In genomic region chr3:55079619-55080018, GRCm38 (mm10) we compare ENCODE assay signal across 9 mouse cellular contexts. TPM values are rescaled to one million over a fixed set of nuclear protein-coding genes. Genes with fewer than 3 reads are reported as not detected.
"Had no signal": no experiment of that assay in that cellular context is flagged by ENCODE, and none has a peak within 500 bp of the region (broad histone marks: within the 10 kb centered on the region; RNA-seq: fewer than 3 reads in every experiment).

No protein-coding gene starts in this region.

- H3K36me3 ChIP-seq: midbrain, embryonic 12.5 days; stomach, embryonic 15.5 days had no signal

- H3K9ac ChIP-seq: liver, embryonic 14.5 days; midbrain, embryonic 12.5 days; stomach, embryonic 15.5 days had no signal

- H3K4me3 ChIP-seq: layer of hippocampus, adult 2 months; midbrain, embryonic 12.5 days; stomach, embryonic 15.5 days had no signal

- ATAC-seq: midbrain, embryonic 16.5 days had no signal

- H3K4me2 ChIP-seq: midbrain, embryonic 12.5 days; stomach, embryonic 15.5 days had no signal

- H3K27me3 ChIP-seq: stomach, embryonic 15.5 days had no signal

- H3K4me1 ChIP-seq: stomach, embryonic 15.5 days had no signal

- H3K9me3 ChIP-seq: midbrain, embryonic 12.5 days; stomach, embryonic 15.5 days had no signal

- H3K27ac ChIP-seq: layer of hippocampus, adult 2 months; liver, embryonic 14.5 days; midbrain, embryonic 12.5 days; stomach, embryonic 15.5 days had no signal

RNA-seq across cellular contexts. Expression of gene Ccna1, which starts 24.3 kb away (rescaled TPM):
- polyA plus RNA-seq: liver, adult 2 months; spleen, adult 2 months had no signal

RNA-seq across cellular contexts. Expression of gene Ccdc169, which starts 57.5 kb away (rescaled TPM):
- polyA plus RNA-seq: kidney, embryonic 16.5 days; liver, adult 2 months; liver, embryonic 14.5 days; midbrain, embryonic 12.5 days; spleen, adult 2 months; thymus, postnatal 0 days had no signal
